Mouse (Mus musculus): ENCODE results near the gene Trpm8. TPM values are rescaled to one million over a fixed set of nuclear protein-coding genes. Genes with fewer than 3 reads are reported as not detected.

Gene Trpm8
- polyA plus RNA-seq, 1 experiment from 2014 or later = 0.14 TPM

DNA sequence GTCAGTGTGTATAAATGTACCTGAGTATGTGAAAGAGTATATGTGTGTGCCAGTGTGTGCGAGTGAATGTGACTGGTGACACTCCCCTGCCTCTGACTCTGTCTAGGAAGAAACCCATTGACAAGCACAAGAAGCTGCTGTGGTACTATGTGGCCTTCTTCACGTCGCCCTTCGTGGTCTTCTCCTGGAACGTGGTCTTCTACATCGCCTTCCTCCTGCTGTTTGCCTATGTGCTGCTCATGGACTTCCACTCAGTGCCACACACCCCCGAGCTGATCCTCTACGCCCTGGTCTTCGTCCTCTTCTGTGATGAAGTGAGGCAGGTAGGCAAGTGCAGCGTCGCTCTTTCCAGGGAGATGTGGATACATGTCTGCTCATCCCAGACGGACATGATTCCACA is 77.6 kb downstream of the Trpm8 start:
- WGBS = 92% methylated on average over 12 of the region's 12 CpGs
- no peak for DNase-seq

GRCm38 (mm10) chr1:88355681-88356080 is 78.2 kb downstream of the Trpm8 start:
- Histone ChIP-seq H3K4me1 (ENCODE audit: control insufficient read depth, insufficient read depth, low read length) (no peaks in the 10 kb centered on the region), H3K4me2 (ENCODE audit: low read length) (no peak overlapping the region), H3K9ac (replicated peaks; ENCODE audit: low read length) (no peak overlapping the region), H3K4me3 (replicated peaks; ENCODE audit: low read depth, low read length) (no peak overlapping the region), H3K9me3 (ENCODE audit: control insufficient read depth, low read length) (no peaks in the 10 kb centered on the region), H3K27me3 (ENCODE audit: control insufficient read depth, insufficient read depth, low read length) (no peaks in the 10 kb centered on the region), H3K36me3 (ENCODE audit: control insufficient read depth, insufficient read depth, low read length) (no peaks in the 10 kb centered on the region), H3K27ac (replicated peaks; ENCODE audit: low read depth, low read length) (no peak overlapping the region)
- no peak for ATAC-seq (ENCODE audit: low FRiP score, low TSS enrichment)
- no peak for DNase-seq
- 93% methylated on average over 3 of the region's 3 CpGs for WGBS

More for the DNA sequence above, 77.6 kb downstream of the Trpm8 start:
- Histone ChIP-seq H3K4me1 (ENCODE audit: control insufficient read depth, insufficient read depth, low read length) (no peaks in the 10 kb centered on the region), H3K9ac (replicated peaks; ENCODE audit: low read length) (no peak overlapping the region), H3K27ac (replicated peaks; ENCODE audit: low read depth, low read length) (no peak overlapping the region), H3K4me3 (replicated peaks; ENCODE audit: low read depth, low read length) (no peak overlapping the region), H3K36me3 (ENCODE audit: control insufficient read depth, insufficient read depth, low read length) (no peaks in the 10 kb centered on the region), H3K27me3 (ENCODE audit: control insufficient read depth, insufficient read depth, low read length) (no peaks in the 10 kb centered on the region), H3K9me3 (ENCODE audit: control insufficient read depth, low read length) (no peaks in the 10 kb centered on the region), H3K4me2 (ENCODE audit: low read length) (no peak overlapping the region)
- no peak for ATAC-seq (ENCODE audit: low FRiP score, low TSS enrichment)

DNA sequence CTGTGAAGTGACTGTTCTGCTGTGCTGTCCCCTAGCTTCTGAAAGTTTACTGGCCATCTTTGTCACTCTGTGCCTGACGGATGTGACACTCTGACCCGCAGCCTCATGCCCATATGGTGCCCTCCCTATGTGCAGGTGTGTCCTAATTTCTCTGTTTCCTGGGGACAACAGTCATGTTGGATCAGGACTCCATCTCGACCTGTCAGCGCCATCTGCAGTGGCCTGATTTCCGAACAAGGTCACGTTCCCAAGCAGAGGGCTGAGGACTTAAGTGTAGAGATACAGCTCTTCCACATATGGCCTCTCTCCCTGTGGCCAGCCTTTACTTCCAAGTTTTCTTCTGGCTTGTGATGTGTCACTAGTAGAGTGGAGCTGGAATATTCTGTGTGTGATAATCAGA is 79.2 kb downstream of the Trpm8 start:
- Histone ChIP-seq H3K4me3 (replicated peaks; ENCODE audit: low read depth, low read length) (no peak overlapping the region), H3K27ac (replicated peaks; ENCODE audit: low read depth, low read length) (no peak overlapping the region), H3K9ac (replicated peaks; ENCODE audit: low read length) (no peak overlapping the region), H3K4me1 (ENCODE audit: control insufficient read depth, insufficient read depth, low read length) (no peaks in the 10 kb centered on the region), H3K9me3 (ENCODE audit: control insufficient read depth, low read length) (no peaks in the 10 kb centered on the region), H3K4me2 (ENCODE audit: low read length) (no peak overlapping the region), H3K27me3 (ENCODE audit: control insufficient read depth, insufficient read depth, low read length) (no peaks in the 10 kb centered on the region), H3K36me3 (ENCODE audit: control insufficient read depth, insufficient read depth, low read length) (no peaks in the 10 kb centered on the region)
- ATAC-seq (ENCODE audit: low FRiP score, low TSS enrichment) = no peak
- no peak for DNase-seq
- WGBS = 90% methylated on average over 6 of the region's 6 CpGs

- Histone ChIP-seq H3K27me3 (ENCODE audit: control insufficient read depth, insufficient read depth, low read length) (no peaks in the 10 kb centered on the region), H3K9me3 (ENCODE audit: control insufficient read depth, low read length) (no peaks in the 10 kb centered on the region), H3K4me3 (replicated peaks; ENCODE audit: low read depth, low read length) (no peak overlapping the region), H3K27ac (replicated peaks; ENCODE audit: low read depth, low read length) (no peak overlapping the region), H3K9ac (replicated peaks; ENCODE audit: low read length) (no peak overlapping the region), H3K36me3 (ENCODE audit: control insufficient read depth, insufficient read depth, low read length) (no peaks in the 10 kb centered on the region), H3K4me1 (ENCODE audit: control insufficient read depth, insufficient read depth, low read length) (no peaks in the 10 kb centered on the region), H3K4me2 (ENCODE audit: low read length) (no peak overlapping the region)
- 68% methylated on average over 6 of the region's 6 CpGs for WGBS
- peak; percentile 96 for DNase-seq
- ATAC-seq (ENCODE audit: low FRiP score, low TSS enrichment) = peak; percentile 58; the same call in 1 of the 2 replicates
These were observed 80.1 kb downstream of the Trpm8 start for GRCm38 (mm10) chr1:88357458-88358090.

GRCm38 (mm10) chr1:88358102-88358654 is 80.7 kb downstream of the Trpm8 start:
- no peak for ATAC-seq (ENCODE audit: low FRiP score, low TSS enrichment)
- Histone ChIP-seq H3K27me3 (ENCODE audit: control insufficient read depth, insufficient read depth, low read length) (no peaks in the 10 kb centered on the region), H3K4me1 (ENCODE audit: control insufficient read depth, insufficient read depth, low read length) (no peaks in the 10 kb centered on the region), H3K9me3 (ENCODE audit: control insufficient read depth, low read length) (no peaks in the 10 kb centered on the region), H3K4me3 (replicated peaks; ENCODE audit: low read depth, low read length) (no peak overlapping the region), H3K36me3 (ENCODE audit: control insufficient read depth, insufficient read depth, low read length) (no peaks in the 10 kb centered on the region), H3K27ac (replicated peaks; ENCODE audit: low read depth, low read length) (no peak overlapping the region), H3K4me2 (ENCODE audit: low read length) (no peak overlapping the region), H3K9ac (replicated peaks; ENCODE audit: low read length) (no peak overlapping the region)
- DNase-seq = no peak
- 73% methylated on average over 7 of the region's 7 CpGs for WGBS

DNA sequence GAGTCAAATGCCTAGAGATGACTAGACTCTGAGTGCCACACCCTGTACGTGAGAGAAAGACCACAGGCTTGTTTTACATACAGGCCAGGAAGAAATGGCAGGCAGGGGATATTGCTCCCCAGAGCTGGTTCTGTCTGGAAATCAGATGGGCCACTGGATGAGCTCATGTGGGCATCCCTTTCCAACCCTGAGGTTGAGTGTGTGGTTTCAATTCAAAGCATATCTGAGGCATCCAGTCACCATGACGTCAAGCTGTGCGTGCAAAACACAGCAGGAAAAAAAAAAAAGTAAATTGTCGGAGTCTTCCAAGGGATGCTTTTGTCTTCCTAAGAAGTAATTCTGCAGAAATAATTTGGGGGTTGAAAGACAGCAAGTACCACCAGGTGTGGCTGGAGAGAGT is 83.6 kb downstream of the Trpm8 start:
- H3K4me1 ChIP-seq (ENCODE audit: control insufficient read depth, insufficient read depth, low read length) = no peaks in the 10 kb centered on the region
- no peak overlapping the region for H3K9ac ChIP-seq (replicated peaks; ENCODE audit: low read length)
- H3K27ac ChIP-seq (replicated peaks; ENCODE audit: low read depth, low read length) = no peak overlapping the region
- H3K27me3 ChIP-seq (ENCODE audit: control insufficient read depth, insufficient read depth, low read length) = no peaks in the 10 kb centered on the region
- 62% methylated on average over 4 of the region's 4 CpGs for WGBS
- no peak overlapping the region for H3K4me3 ChIP-seq (replicated peaks; ENCODE audit: low read depth, low read length)
- no peaks in the 10 kb centered on the region for H3K36me3 ChIP-seq (ENCODE audit: control insufficient read depth, insufficient read depth, low read length)
- ATAC-seq (ENCODE audit: low FRiP score, low TSS enrichment) (no peak), DNase-seq (no peak)
- no peaks in the 10 kb centered on the region for H3K9me3 ChIP-seq (ENCODE audit: control insufficient read depth, low read length)
- no peak overlapping the region for H3K4me2 ChIP-seq (ENCODE audit: low read length)

DNA sequence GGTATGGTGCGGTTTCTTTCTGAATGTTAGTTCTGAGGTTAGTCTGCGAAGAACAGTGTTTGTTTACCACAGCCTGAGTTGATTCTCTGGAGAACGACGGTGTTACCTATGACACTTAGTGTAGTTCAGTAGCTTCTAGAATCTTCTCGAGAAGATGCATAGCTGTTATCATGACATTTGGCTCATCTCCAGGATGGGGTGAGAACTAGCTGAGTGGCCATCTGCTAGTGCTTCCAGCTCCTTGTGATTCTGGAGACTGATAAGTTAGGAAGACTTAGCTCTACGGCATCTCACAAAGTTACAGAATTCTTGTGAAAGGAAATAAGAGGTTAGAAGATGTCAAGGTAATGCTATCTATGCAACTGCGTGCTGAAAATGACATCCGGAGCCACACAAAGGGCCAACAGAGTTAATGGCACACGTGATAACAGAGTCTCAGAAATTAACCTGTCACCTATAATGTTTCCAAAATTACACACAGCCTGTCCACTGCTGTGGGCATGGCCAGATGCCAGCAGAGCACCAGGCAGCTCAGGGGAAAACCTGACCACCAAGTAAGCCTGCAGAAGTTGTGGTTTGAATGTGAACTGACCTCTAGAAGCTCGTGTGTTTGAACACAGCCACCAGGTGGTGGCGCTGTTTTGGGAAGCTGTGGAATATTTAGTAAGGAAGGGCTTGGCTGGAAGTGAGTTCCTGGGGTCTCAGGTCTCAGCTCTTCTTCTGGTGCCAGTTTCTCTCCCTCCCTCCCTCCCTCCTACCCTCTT is 89.6 kb downstream of the Trpm8 start:
- Histone ChIP-seq H3K9ac (replicated peaks; ENCODE audit: low read length) (no peak overlapping the region), H3K4me3 (replicated peaks; ENCODE audit: low read depth, low read length) (no peak overlapping the region), H3K27ac (replicated peaks; ENCODE audit: low read depth, low read length) (no peak overlapping the region), H3K9me3 (ENCODE audit: control insufficient read depth, low read length) (no peaks in the 10 kb centered on the region), H3K27me3 (ENCODE audit: control insufficient read depth, insufficient read depth, low read length) (no peaks in the 10 kb centered on the region), H3K4me2 (ENCODE audit: low read length) (no peak overlapping the region), H3K4me1 (ENCODE audit: control insufficient read depth, insufficient read depth, low read length) (no peaks in the 10 kb centered on the region; the same call in 1 of the 2 replicates), H3K36me3 (ENCODE audit: control insufficient read depth, insufficient read depth, low read length) (no peaks in the 10 kb centered on the region)
- no peak for DNase-seq
- WGBS = 84% methylated on average over 11 of the region's 11 CpGs
- ATAC-seq (ENCODE audit: low FRiP score, low TSS enrichment) = no peak

DNA sequence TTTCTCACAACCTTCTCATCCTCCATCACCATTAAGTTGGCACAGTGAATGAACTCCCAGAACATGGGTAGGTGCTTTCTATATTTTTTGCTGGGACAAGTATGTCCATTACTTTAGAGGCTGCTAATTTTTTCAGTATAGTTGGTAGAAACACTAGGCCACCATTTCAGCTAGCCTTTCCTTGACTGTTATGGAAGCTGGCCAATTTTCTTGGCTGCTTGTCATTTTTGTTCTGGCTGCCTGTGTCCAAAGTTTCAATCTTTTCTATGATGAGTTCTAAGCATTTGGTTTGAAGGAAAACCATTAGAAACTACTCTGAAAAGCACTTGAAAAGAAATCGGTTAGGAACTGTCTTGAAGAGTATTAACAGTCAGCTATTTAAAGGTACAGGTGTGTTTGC is 101.0 kb downstream of the Trpm8 start:
- Histone ChIP-seq H3K4me2 (ENCODE audit: low read length) (no peak overlapping the region), H3K27ac (replicated peaks; ENCODE audit: low read depth, low read length) (no peak overlapping the region), H3K9ac (replicated peaks; ENCODE audit: low read length) (no peak overlapping the region), H3K27me3 (ENCODE audit: control insufficient read depth, insufficient read depth, low read length) (no peaks in the 10 kb centered on the region), H3K4me3 (replicated peaks; ENCODE audit: low read depth, low read length) (no peak overlapping the region), H3K4me1 (ENCODE audit: control insufficient read depth, insufficient read depth, low read length) (no peaks in the 10 kb centered on the region), H3K36me3 (ENCODE audit: control insufficient read depth, insufficient read depth, low read length) (no peaks in the 10 kb centered on the region), H3K9me3 (ENCODE audit: control insufficient read depth, low read length) (no peaks in the 10 kb centered on the region)
- DNase-seq = no peak
- 93% methylated on average over 1 of the region's 1 CpGs for WGBS
- ATAC-seq (ENCODE audit: low FRiP score, low TSS enrichment) = no peak

DNA sequence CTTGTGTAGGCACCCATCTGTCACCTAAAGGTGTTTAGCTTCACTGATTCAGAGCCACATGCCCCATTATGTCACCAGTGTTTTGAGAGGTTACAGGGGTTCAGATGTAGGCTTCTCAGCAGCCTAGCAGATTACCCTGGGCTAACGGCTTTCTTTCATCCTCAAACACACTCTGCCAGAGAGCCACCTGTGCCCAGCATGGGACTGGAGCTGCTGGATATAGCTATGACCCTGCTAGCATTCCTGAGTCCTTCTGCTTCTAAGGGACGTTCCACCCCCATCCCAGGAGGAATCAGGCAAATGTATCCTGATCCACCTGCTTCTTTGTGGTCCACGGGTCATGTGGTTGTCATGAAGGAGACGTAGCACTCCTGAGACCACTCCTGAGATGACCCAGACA is 114.2 kb downstream of the Trpm8 start:
- H3K36me3 ChIP-seq (ENCODE audit: control insufficient read depth, insufficient read depth, low read length) = no peaks in the 10 kb centered on the region
- no peak overlapping the region for H3K4me3 ChIP-seq (replicated peaks; ENCODE audit: low read depth, low read length)
- H3K4me1 ChIP-seq (ENCODE audit: control insufficient read depth, insufficient read depth, low read length) = no peaks in the 10 kb centered on the region
- H3K9ac ChIP-seq (replicated peaks; ENCODE audit: low read length) = no peak overlapping the region
- ATAC-seq (ENCODE audit: low FRiP score, low TSS enrichment) (no peak), DNase-seq (no peak)
- H3K27me3 ChIP-seq (ENCODE audit: control insufficient read depth, insufficient read depth, low read length) = no peaks in the 10 kb centered on the region
- H3K27ac ChIP-seq (replicated peaks; ENCODE audit: low read depth, low read length) = no peak overlapping the region
- WGBS = 80% methylated on average over 4 of the region's 4 CpGs
- no peak overlapping the region for H3K4me2 ChIP-seq (ENCODE audit: low read length)
- no peaks in the 10 kb centered on the region for H3K9me3 ChIP-seq (ENCODE audit: control insufficient read depth, low read length)

Data from midbrain, embryonic 14.5 days (tissue).